Mouse (Mus musculus): ENCODE measurements at regions not wholly inside any gene's neighbourhood (a gene's known extent, or its start where the extent isn't known, plus 50 kb on each side); places are given as distances from the start of the nearest gene placed in this dataset.

- Histone ChIP-seq H3K27me3 (ENCODE audit: control insufficient read depth, insufficient read depth, low read length) (no peaks in the 10 kb centered on the region), H3K4me1 (ENCODE audit: control insufficient read depth, insufficient read depth, low read length) (peaks cover 5% of the 10 kb centered on the region; the same call in 1 of the 2 replicates), H3K9me3 (replicated peaks; ENCODE audit: control insufficient read depth, low read length) (no peaks in the 10 kb centered on the region), H3K4me3 (ENCODE audit: low read depth, low read length) (no peak overlapping the region), H3K27ac (ENCODE audit: low read depth, low read length) (no peak overlapping the region), H3K36me3 (ENCODE audit: control insufficient read depth, insufficient read depth, low read length) (no peaks in the 10 kb centered on the region), H3K9ac (ENCODE audit: low read depth, low read length) (no peak overlapping the region), H3K4me2 (no peak overlapping the region)
- 49% methylated on average over 5 of the region's 5 CpGs for WGBS (ENCODE audit: insufficient replicate concordance)
- no peak for ATAC-seq (replicated peaks; ENCODE audit: insufficient number of reproducible peaks, low FRiP score, low TSS enrichment)
Observed at GRCm38 (mm10) chr9:83716101-83716763, 89.8 kb downstream of the Elovl4 start.

- H3K27ac ChIP-seq (ENCODE audit: low read depth, low read length) = no peak overlapping the region
- H3K27me3 ChIP-seq (ENCODE audit: control insufficient read depth, insufficient read depth, low read length) = no peaks in the 10 kb centered on the region
- H3K4me1 ChIP-seq (ENCODE audit: control insufficient read depth, insufficient read depth, low read length) = no peaks in the 10 kb centered on the region
- no peak overlapping the region for H3K9ac ChIP-seq (ENCODE audit: low read depth, low read length)
- no peak overlapping the region for H3K4me2 ChIP-seq
- H3K36me3 ChIP-seq (ENCODE audit: control insufficient read depth, insufficient read depth, low read length) = no peaks in the 10 kb centered on the region
- H3K9me3 ChIP-seq (replicated peaks; ENCODE audit: control insufficient read depth, low read length) = no peaks in the 10 kb centered on the region
- no peak for ATAC-seq (replicated peaks; ENCODE audit: insufficient number of reproducible peaks, low FRiP score, low TSS enrichment)
- H3K4me3 ChIP-seq (ENCODE audit: low read depth, low read length) = no peak overlapping the region
- WGBS (ENCODE audit: insufficient replicate concordance) = 59% methylated on average over 3 of the region's 3 CpGs
Observed at GRCm38 (mm10) chr9:83707361-83707760, 98.7 kb downstream of the Elovl4 start.

GRCm38 (mm10) chr9:83706071-83706470, 100.0 kb downstream of the Elovl4 start:
- 68% methylated on average over 6 of the region's 6 CpGs for WGBS (ENCODE audit: insufficient replicate concordance)
- H3K9me3 ChIP-seq (replicated peaks; ENCODE audit: control insufficient read depth, low read length) = no peaks in the 10 kb centered on the region
- no peak overlapping the region for H3K4me2 ChIP-seq
- no peaks in the 10 kb centered on the region for H3K27me3 ChIP-seq (ENCODE audit: control insufficient read depth, insufficient read depth, low read length)
- no peak overlapping the region for H3K9ac ChIP-seq (ENCODE audit: low read depth, low read length)
- no peaks in the 10 kb centered on the region for H3K4me1 ChIP-seq (ENCODE audit: control insufficient read depth, insufficient read depth, low read length)
- H3K27ac ChIP-seq (ENCODE audit: low read depth, low read length) = no peak overlapping the region
- no peak for ATAC-seq (replicated peaks; ENCODE audit: insufficient number of reproducible peaks, low FRiP score, low TSS enrichment)
- H3K4me3 ChIP-seq (ENCODE audit: low read depth, low read length) = no peak overlapping the region
- H3K36me3 ChIP-seq (ENCODE audit: control insufficient read depth, insufficient read depth, low read length) = no peaks in the 10 kb centered on the region

GRCm38 (mm10) chr9:83704186-83704585, 101.9 kb downstream of the Elovl4 start:
- Histone ChIP-seq H3K36me3 (ENCODE audit: control insufficient read depth, insufficient read depth, low read length) (no peaks in the 10 kb centered on the region), H3K9me3 (replicated peaks; ENCODE audit: control insufficient read depth, low read length) (no peaks in the 10 kb centered on the region), H3K4me2 (no peak overlapping the region), H3K27ac (ENCODE audit: low read depth, low read length) (no peak overlapping the region), H3K9ac (ENCODE audit: low read depth, low read length) (no peak overlapping the region), H3K4me1 (ENCODE audit: control insufficient read depth, insufficient read depth, low read length) (no peaks in the 10 kb centered on the region), H3K27me3 (ENCODE audit: control insufficient read depth, insufficient read depth, low read length) (no peaks in the 10 kb centered on the region), H3K4me3 (ENCODE audit: low read depth, low read length) (no peak overlapping the region)
- no peak for ATAC-seq (replicated peaks; ENCODE audit: insufficient number of reproducible peaks, low FRiP score, low TSS enrichment)

- 90% methylated on average over 7 of the region's 7 CpGs for WGBS (ENCODE audit: insufficient replicate concordance)
- no peak overlapping the region for H3K27ac ChIP-seq (ENCODE audit: low read depth, low read length)
- no peak overlapping the region for H3K4me3 ChIP-seq (ENCODE audit: low read depth, low read length)
- no peak overlapping the region for H3K4me2 ChIP-seq
- no peaks in the 10 kb centered on the region for H3K4me1 ChIP-seq (ENCODE audit: control insufficient read depth, insufficient read depth, low read length)
- no peaks in the 10 kb centered on the region for H3K9me3 ChIP-seq (replicated peaks; ENCODE audit: control insufficient read depth, low read length)
- H3K9ac ChIP-seq (ENCODE audit: low read depth, low read length) = no peak overlapping the region
- no peak for ATAC-seq (replicated peaks; ENCODE audit: insufficient number of reproducible peaks, low FRiP score, low TSS enrichment)
- no peaks in the 10 kb centered on the region for H3K27me3 ChIP-seq (ENCODE audit: control insufficient read depth, insufficient read depth, low read length)
- H3K36me3 ChIP-seq (ENCODE audit: control insufficient read depth, insufficient read depth, low read length) = no peaks in the 10 kb centered on the region
Observed at GRCm38 (mm10) chr9:83700916-83701315, 105.2 kb downstream of the Elovl4 start.

- no peak overlapping the region for H3K4me3 ChIP-seq (ENCODE audit: low read depth, low read length)
- WGBS (ENCODE audit: insufficient replicate concordance) = 75% methylated on average over 7 of the region's 7 CpGs
- H3K9me3 ChIP-seq (replicated peaks; ENCODE audit: control insufficient read depth, low read length) = no peaks in the 10 kb centered on the region
- no peak overlapping the region for H3K4me2 ChIP-seq
- no peaks in the 10 kb centered on the region for H3K4me1 ChIP-seq (ENCODE audit: control insufficient read depth, insufficient read depth, low read length)
- no peak for ATAC-seq (replicated peaks; ENCODE audit: insufficient number of reproducible peaks, low FRiP score, low TSS enrichment)
- no peaks in the 10 kb centered on the region for H3K27me3 ChIP-seq (ENCODE audit: control insufficient read depth, insufficient read depth, low read length)
- no peak overlapping the region for H3K9ac ChIP-seq (ENCODE audit: low read depth, low read length)
- H3K27ac ChIP-seq (ENCODE audit: low read depth, low read length) = no peak overlapping the region
- H3K36me3 ChIP-seq (ENCODE audit: control insufficient read depth, insufficient read depth, low read length) = no peaks in the 10 kb centered on the region
Observed at GRCm38 (mm10) chr9:83700056-83700455, 106.0 kb downstream of the Elovl4 start.

GRCm38 (mm10) chr9:83691332-83692198, 114.5 kb downstream of the Elovl4 start:
- Histone ChIP-seq H3K4me3 (ENCODE audit: low read depth, low read length) (peak overlapping the region; percentile 34), H3K36me3 (ENCODE audit: control insufficient read depth, insufficient read depth, low read length) (no peaks in the 10 kb centered on the region), H3K9ac (ENCODE audit: low read depth, low read length) (no peak overlapping the region), H3K9me3 (replicated peaks; ENCODE audit: control insufficient read depth, low read length) (no peaks in the 10 kb centered on the region), H3K27me3 (ENCODE audit: control insufficient read depth, insufficient read depth, low read length) (no peaks in the 10 kb centered on the region), H3K4me1 (ENCODE audit: control insufficient read depth, insufficient read depth, low read length) (no peaks in the 10 kb centered on the region), H3K4me2 (peak overlapping the region; percentile 50), H3K27ac (ENCODE audit: low read depth, low read length) (no peak overlapping the region)
- WGBS (ENCODE audit: insufficient replicate concordance) = 20% methylated on average over 24 of the region's 24 CpGs
- 0 out of 2 replicates have a peak, but pooled peaks have one; percentile 59 for ATAC-seq (replicated peaks; ENCODE audit: insufficient number of reproducible peaks, low FRiP score, low TSS enrichment)
